In genomic region chr6:108599317-108599716, GRCm38 (mm10) we compare ENCODE assay signal across 30 mouse cellular contexts.
DNase-seq lines count a peak whose midpoint lies in the region; ATAC-seq and TF ChIP-seq lines count a peak whose summit lies in the region.
"Had no signal": no experiment of that assay in that cellular context is flagged by ENCODE, and none has a peak within 500 bp of the region (broad histone marks: within the 10 kb centered on the region; RNA-seq: fewer than 3 reads in every experiment).

No protein-coding gene starts in this region.

- H3K4me1 ChIP-seq in thymus, adult 2 months (replicated peaks; ENCODE audit: control insufficient read depth, insufficient read depth, low read length): no peaks in the 10 kb centered on the region
- H3K4me1 ChIP-seq in embryonic facial prominence, embryonic 10.5 days: no peaks in the 10 kb centered on the region
- H3K4me1 ChIP-seq: embryonic facial prominence, embryonic 15.5 days; forebrain, embryonic 13.5 days; hindbrain, embryonic 10.5 days; hindbrain, embryonic 15.5 days; kidney, embryonic 15.5 days; limb, embryonic 10.5 days; limb, embryonic 15.5 days; neural tube, embryonic 12.5 days; stomach, embryonic 15.5 days had no signal

- no peaks in the 10 kb centered on the region for H3K9me3 ChIP-seq in embryonic facial prominence, embryonic 10.5 days
- H3K9me3 ChIP-seq: embryonic facial prominence, embryonic 15.5 days; forebrain, embryonic 13.5 days; G1E; hindbrain, embryonic 10.5 days; hindbrain, embryonic 15.5 days; kidney, embryonic 15.5 days; limb, embryonic 10.5 days; limb, embryonic 15.5 days; neural tube, embryonic 12.5 days; stomach, embryonic 15.5 days had no signal

- peak; percentile 49 for ATAC-seq in CD4-positive, CD25-positive, alpha-beta regulatory T cell, adult 4 months
- ATAC-seq in megakaryocyte, adult 5-6 weeks (ENCODE audit: poor library complexity, severe bottlenecking): peak; percentile 58
- 0 out of 2 replicates have a peak, but pooled peaks have one; percentile 16 for ATAC-seq in neutrophil, adult 5-6 weeks (ENCODE audit: extremely low read depth, insufficient number of reproducible peaks, low FRiP score, poor library complexity, severe bottlenecking)
- ATAC-seq: forebrain, embryonic 13.5 days had no signal

- H3K27ac ChIP-seq in thymus, adult 2 months (ENCODE audit: control insufficient read depth, insufficient read depth, low read length): no peak overlapping the region
- H3K27ac ChIP-seq in embryonic facial prominence, embryonic 10.5 days (replicated peaks): no peak overlapping the region
- H3K27ac ChIP-seq: embryonic facial prominence, embryonic 15.5 days; forebrain, embryonic 13.5 days; gastrocnemius, adult 2 months; hindbrain, embryonic 10.5 days; hindbrain, embryonic 15.5 days; kidney, embryonic 15.5 days; limb, embryonic 10.5 days; limb, embryonic 15.5 days; liver, embryonic 14.5 days; neural tube, embryonic 12.5 days; stomach, embryonic 15.5 days had no signal

- no peak overlapping the region for H3K4me3 ChIP-seq in thymus, adult 2 months (ENCODE audit: control insufficient read depth, insufficient read depth, low read length)
- no peak overlapping the region for H3K4me3 ChIP-seq in embryonic facial prominence, embryonic 10.5 days
- H3K4me3 ChIP-seq: embryonic facial prominence, embryonic 15.5 days; forebrain, embryonic 13.5 days; gastrocnemius, adult 2 months; hindbrain, embryonic 10.5 days; hindbrain, embryonic 15.5 days; kidney, embryonic 15.5 days; limb, embryonic 10.5 days; limb, embryonic 15.5 days; neural tube, embryonic 12.5 days; stomach, embryonic 15.5 days had no signal

- no peak for TF ChIP-seq POLR2A in thymus, adult 2 months (IDR thresholded peaks at IDR 0.05; ENCODE audit: control insufficient read depth, extremely low read depth, insufficient read depth, low read length, poor library complexity)

- peak; percentile 18 for DNase-seq in adipocyte (ENCODE audit: low spot score)
- no peak for DNase-seq in thymus, adult 2 months
- no peak for DNase-seq in embryonic facial prominence, embryonic 10.5 days (ENCODE audit: low spot score)
- DNase-seq in layer of hippocampus, postnatal 25 days (ENCODE audit: extremely low spot score in 1 of 2, low spot score in 1 of 2): no peak
- DNase-seq: adrenal gland, postnatal 25 days; B cell, adult 2 months; cerebellum, adult 18-20 months; cerebellum, postnatal 10 days; gastrocnemius, adult 2 months; gastrocnemius, postnatal 36 days; heart, postnatal 14 days; kidney, adult 18-20 months; kidney, postnatal 25 days; lung, embryonic 14.5 days; midbrain, embryonic 14.5 days; thymus, postnatal 14 days had no signal

- TF ChIP-seq CTCF in thymus, adult 2 months (IDR thresholded peaks at IDR 0.05; ENCODE audit: borderline replicate concordance, control insufficient read depth, extremely low read depth, insufficient read depth, low read length, poor library complexity): no peak

- WGBS in thymus, adult 2 months: 46% methylated on average over 2 of the region's 2 CpGs
- whole genome bisulfite sequencing in embryonic facial prominence, embryonic 10.5 days: 84% methylated on average over 2 of the region's 2 CpGs

- H3K27me3 ChIP-seq in thymus, adult 2 months (ENCODE audit: control insufficient read depth, insufficient read depth, low read length): no peaks in the 10 kb centered on the region
- no peaks in the 10 kb centered on the region for H3K27me3 ChIP-seq in embryonic facial prominence, embryonic 10.5 days (replicated peaks; ENCODE audit: low read depth, poor library complexity, severe bottlenecking)
- H3K27me3 ChIP-seq: embryonic facial prominence, embryonic 15.5 days; forebrain, embryonic 13.5 days; hindbrain, embryonic 15.5 days; kidney, embryonic 15.5 days; limb, embryonic 15.5 days; neural tube, embryonic 12.5 days; stomach, embryonic 15.5 days had no signal

- no peaks in the 10 kb centered on the region for H3K36me3 ChIP-seq in thymus, adult 2 months (ENCODE audit: control insufficient read depth, insufficient read depth, low read length)
- H3K36me3 ChIP-seq in embryonic facial prominence, embryonic 10.5 days (replicated peaks): no peaks in the 10 kb centered on the region
- H3K36me3 ChIP-seq: embryonic facial prominence, embryonic 15.5 days; G1E; hindbrain, embryonic 10.5 days; hindbrain, embryonic 15.5 days; kidney, embryonic 15.5 days; limb, embryonic 10.5 days; limb, embryonic 15.5 days; neural tube, embryonic 12.5 days; stomach, embryonic 15.5 days had no signal
